Mouse (Mus musculus) hindlimb bud, embryonic 11.5 days (tissue): Measurements from ENCODE around the gene Map2k5.

Experiments
- DNase-seq: peaks from one replicate; pipeline ENCODE4 v3.0.0-alpha.2; 2012; ENCODE audit warnings: low read depth, low spot score; ENCODE audit errors: extremely low spot score

The Map2k5 gene

DNA sequence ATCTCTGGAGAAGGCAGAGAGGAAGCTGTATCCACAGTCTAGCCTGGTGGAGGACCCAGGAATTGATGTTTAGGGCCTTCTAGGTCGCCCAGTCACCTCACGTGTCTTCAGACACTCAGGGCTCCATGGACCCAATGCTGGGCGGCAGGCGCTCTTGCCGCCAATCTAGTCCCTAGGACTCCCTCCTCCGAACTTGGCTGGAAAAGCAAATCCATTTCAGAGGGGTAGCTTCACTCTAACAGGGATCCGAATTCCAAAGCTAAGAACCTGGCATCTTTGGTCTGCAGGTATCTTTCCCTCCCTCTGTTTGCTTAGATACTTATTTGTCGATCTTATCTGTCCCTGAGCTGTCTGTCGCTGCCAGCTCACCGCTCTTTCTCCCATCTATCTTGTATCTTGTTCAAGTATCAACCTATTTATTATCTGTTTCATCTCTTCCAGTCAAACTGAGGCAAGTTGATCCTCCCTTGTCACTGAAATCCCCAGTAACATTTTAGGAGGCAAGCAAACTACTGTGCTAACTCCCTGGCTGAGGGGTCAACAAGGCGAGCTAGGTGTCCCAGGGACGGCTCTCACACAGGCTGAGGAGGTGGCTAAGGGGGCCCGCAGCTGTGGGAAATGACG lies 229.8 kb downstream of the Map2k5 start:
- DNase-seq = no peak

DNA sequence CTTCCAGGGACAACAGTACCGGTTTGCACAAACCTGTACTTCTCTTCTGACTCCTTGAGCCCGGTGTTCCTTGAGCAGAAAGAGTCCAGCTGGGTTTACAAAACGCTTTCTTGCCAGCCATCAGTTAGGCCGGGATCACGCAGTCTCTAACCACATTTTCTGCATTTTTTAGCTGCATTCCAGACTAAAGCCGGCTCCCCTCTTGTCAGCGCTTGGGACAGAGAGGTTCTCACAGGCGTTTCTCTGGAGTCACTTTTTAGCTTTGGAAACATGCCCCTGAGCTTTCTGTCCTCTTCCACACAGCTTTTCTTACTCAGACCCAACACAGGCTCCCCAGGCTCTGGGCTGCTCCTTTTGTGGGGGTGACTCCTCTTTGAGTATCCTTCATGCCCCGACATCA lies 230.4 kb downstream of the Map2k5 start:
- no peak for DNase-seq

DNA sequence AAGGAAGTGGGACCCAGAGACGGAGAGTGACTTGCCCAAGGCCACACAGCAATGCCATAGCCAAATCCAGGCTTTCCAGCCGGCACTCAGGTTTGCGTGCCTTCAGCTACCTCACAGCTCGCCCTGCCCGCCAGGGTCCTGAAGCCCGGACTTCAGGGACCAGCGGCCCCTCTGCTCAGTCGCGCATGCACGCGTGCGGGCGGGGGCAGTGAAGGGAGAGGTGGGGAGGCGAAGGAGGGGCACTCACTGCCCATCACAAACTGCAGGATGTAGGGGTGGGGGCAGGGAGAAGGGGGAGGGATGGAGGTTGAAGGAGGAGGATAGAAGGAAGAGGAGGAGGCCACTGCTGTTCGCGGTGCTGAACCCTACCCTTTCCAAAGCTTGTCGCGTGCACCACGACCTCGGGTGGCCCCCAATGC lies 230.8 kb downstream of the Map2k5 start:
- no peak for DNase-seq

DNA sequence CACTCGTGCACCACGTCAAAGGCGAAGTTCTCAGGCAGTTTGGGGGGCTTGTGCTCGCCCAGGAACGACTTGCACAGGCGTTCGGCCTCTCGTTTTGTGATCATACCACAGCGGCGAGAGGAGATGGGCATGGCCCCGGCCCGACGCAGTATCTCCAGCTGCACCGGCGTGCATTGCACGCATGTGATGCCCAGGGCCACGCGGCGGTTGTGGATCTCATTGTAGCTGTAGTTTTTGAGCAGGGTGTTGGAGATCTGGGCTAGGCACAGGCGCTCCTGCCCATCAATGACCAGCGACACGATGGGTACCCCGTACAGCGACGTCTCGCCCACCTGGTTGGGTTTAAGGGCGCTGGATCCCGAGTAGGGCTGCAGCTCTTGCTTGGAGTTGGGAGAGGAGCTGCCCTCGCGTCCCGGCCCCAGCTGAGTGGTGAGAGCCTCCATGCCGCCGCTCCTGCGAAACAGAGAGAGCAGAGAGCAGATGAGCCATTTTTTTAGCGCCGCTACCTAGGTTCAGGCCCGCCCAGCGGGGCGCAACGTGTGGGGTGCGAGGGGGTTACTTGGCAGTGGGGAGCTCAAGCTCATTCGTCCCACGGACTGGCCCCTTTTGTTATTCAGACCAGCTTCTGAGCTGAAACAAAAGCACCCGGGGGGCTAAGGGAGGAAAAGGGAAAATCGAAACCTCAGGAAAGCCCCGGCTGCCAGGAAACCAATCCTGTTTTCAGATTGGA lies 231.4 kb downstream of the Map2k5 start:
- DNase-seq = no peak

DNA sequence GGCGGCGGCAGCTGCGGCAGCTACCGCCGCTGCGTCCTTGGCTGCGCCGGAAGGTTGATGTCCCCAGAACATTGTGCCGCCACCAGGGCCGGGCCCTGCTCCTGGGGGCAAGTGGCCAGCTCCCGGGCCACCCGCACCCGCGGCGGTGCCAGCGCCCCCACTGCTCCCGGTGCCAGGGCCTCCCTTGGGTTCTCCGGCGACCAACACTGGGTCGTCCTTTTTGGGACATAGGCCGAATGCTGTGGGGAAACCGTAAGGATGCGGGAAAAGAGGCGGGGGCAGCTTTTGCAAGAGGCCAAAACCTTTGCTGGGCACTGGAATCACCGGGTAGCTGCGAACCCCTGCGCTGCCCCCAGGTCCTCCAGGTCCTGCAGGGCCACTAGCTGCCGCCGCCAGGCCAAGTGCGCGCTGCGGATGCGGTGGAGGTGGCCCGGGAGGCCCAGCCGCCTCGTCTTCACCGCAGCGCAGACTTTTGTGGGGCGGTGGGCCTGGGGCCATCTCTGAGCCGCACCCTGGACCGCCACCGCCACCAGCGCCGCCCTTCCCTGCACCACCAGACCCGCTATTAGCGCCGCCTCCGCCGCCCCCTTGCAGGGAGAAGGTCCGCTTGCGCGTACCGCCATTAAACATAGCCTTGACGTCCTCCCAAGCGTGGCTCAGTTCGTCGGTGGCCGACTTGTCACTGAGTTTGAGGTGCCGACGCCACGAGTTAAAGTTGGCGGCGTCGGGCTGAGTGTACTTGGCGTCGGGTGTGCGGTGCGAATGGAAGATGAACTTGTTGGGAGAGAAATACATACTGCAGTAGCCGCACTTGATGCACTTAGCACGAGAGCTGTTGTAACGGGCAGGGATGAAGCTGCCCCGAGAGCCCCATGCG lies 232.2 kb downstream of the Map2k5 start:
- DNase-seq = no peak

DNA sequence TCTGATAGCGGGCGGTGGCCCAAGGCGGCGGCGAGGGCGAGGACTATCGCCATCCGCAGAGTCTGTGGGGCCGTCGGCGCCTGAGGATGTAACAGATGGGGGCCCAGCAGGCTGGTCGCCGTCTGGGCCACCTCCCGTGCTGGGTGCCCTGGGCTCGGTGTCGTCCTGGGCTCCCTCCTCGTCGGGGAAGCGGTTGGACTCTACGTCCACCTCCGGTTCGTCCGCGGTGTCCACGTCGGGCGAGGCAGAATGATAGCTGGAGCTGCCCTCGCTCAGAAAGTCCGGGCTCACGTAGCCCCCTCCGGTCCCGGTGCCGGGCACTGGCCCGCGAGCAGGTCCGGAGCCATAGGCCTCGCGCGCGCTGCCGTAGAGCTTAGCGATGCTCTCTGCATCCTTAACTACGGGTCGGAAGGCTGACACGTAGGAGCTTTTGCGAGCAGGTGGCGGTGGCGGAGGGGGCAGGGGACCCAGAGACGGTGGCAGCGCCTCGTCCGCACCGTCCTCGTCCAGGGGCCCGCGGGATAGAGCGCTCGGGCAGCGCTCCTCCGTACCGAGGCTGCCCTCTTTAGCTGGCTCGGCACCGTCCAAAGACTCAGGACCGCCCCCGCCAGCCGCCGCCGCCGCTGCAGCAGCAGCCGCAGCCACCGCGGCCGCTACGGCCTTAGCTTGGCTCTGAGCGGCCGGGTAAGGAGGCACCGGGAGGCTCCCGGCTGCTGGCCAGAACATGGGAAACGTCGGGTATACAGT lies 233.0 kb downstream of the Map2k5 start:
- no peak for DNase-seq

DNA sequence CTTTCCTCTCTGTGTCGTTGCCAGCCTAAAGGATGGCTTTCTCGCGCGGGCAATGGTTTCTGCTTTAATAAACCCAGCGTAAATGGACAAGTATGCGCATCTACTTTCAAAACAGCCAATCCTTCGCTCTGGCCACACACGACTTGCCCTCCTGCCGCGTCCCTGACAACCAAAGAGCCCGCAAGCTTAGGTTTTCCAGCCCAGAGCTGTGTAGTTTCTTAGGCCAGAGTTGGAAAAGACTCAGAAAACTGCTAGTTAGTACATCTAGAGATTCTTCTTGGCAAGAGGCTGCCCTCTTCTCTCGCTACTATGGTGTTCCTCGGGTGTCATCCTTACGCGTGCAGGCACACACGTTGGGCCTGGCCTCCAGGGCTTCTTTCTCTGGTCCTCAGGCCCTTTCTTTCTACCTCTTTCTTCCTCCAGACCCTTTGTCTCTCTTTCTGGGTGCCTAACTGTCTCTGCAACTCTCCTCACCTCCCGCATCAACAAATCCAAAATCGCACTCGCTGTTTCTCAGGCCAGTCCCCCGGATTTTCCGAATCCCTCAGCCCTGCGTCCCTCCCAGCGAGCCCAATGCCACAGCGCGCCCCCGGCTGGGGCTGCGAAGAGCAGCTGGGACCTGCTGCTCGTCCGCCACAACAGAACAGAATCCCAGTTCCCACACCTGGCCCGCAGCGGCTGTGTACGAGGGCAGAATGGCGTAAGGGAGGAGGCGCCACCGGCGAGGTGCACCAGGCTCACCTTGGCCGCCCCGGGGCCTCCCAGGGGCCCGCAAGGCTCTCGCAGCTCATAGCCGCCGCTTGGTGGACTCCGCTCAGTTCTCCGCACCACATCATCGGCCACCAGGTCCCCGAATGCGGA lies 233.8 kb downstream of the Map2k5 start:
- no peak for DNase-seq

DNA sequence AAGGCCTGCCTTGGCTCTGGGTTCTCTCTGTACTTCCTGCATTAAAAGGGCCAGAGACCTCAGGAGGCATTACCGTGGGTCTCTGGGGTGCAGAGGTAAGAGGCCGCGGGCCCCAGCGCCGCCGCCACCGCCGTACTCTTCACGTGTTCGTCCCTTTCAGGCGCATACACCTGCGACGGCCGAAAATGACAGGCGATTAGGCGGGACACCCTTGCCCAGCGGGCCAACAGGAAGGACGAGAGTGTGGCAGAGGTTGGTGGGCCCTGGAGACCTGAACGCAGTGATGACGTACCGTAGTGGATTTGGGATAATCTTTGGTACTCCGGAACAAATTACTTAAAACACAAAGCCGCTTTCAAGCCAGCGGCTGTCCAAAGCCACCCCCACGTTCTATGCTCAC lies 234.5 kb downstream of the Map2k5 start:
- no peak for DNase-seq

DNA sequence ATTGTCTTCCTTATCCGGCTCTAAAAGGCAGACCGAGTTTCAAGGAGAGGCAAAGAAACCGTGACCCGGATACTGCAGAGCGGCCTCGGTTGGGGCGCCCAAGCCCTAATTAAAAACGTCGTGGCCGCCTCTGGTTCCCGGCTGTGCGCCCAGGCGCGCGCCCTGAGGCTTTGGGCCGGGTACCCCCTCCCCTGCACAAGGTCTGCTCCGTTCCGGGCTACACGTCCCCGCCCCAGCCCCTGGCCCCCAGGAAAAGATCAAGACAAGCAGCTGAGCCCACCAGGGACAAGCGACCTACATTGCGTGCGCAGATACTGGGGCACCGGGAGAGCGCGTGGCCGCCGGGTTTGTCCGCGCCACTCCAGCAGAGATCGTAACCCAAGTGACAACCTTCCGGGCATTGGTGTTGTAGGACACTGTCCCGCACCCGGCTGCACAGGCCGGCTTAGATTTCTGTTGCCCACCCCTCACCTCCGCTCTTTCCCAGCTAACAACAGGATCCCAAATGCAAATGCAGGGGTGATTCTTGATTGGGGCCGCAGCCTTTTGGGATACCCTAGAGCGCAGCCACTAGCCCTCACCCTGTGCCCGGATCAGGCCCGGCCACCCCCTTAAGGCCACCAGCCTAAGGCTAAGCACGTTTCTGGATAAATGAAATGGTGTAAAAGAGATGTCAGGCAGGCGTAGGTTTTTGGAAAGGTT lies 235.2 kb downstream of the Map2k5 start:
- DNase-seq = no peak

DNA sequence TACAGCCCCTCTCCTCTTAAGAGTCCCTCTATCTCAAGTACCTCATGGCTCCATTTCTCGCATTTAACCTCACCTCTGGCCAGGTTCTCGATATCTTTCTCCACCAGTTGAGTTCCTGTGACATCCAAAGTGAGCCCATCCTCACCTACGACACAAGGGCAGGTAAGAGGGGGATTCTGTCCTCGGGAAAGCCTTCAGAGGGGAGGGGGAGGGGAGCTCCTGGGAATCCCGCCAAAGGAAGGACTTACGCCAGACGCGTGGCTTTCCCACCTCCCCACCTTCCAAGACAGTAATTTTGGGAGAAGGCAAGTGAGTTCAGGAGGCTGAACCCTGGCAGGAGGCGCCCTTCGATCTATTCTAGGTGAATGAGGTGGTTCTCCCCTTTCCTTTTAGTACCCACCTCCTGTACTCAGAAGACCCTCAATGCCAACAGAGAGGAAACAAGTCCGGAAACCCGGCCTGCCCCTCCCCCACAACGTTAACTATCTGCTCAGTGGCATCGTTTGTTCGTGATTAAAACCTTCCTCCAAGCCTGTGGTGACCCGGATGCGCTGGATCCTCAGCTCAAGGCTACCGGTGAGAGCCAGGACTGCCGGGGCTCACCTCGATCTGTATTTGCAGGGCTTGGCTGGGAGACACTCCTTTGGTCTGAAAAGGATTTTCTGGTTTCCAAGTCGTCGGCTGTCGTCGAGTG lies 235.9 kb downstream of the Map2k5 start:
- no peak for DNase-seq

DNA sequence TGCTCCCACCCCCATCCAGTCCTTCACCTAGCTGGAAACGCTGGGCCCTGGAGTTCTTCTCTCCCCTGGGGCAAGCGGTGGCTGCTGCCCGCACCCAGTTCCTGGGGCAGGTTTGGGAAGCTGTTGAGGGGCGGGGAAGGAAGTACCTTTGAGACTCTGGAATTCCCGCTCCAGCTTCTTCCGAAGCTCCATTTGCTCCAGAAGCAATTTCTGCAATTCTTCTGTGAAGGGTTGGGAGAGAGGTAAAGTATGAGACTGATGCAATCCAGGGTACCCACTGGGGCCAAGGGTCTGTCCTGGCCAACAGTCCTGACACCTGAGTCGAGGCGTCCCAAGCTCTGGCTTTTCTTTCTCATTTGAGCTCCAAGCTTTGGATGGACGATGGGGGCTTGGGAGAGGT lies 237.5 kb downstream of the Map2k5 start:
- no peak for DNase-seq

DNA sequence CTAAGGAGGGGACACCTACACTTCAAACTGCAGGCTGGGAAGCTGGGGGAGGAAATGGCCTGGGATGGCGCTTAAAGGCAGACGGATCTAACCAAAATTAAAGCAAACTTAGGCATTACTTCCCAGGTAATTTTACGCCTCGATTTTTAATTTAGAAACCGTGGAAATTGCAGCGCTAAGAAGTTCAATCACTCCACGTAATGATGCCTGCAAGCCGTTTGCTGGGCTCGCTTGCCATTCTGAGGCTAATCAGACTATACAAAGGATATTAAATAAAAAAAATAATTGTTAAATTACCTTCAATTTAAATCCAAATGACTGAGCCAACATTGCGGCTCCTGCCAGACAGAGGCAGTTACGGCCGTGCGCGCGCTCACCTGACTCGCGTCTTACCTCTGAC lies 238.0 kb downstream of the Map2k5 start:
- DNase-seq = no peak

DNA sequence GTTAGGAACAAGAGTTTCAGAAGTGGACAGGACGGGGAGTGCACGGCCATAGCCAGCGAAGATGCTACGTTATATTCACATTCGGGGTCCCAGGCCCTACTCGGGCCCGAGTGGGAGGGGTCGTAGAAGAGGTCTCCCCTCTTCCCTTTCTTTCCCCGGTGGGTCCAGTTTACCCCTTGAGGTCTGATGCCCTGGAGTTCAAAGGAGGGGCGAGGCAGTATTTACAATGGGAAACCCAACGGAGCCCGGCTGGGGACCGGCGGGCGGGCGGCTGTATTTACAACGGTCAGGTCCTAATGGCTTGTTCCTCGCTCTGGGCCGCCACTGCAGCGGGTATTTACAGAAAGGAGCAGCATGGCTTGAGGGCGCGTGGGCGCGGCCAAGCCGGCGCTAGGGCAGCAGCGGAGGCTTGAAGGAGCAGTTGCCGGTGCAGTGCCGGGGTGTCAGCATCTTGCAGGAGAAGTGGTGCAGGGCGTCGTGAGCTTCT lies 239.2 kb downstream of the Map2k5 start:
- DNase-seq = no peak

DNA sequence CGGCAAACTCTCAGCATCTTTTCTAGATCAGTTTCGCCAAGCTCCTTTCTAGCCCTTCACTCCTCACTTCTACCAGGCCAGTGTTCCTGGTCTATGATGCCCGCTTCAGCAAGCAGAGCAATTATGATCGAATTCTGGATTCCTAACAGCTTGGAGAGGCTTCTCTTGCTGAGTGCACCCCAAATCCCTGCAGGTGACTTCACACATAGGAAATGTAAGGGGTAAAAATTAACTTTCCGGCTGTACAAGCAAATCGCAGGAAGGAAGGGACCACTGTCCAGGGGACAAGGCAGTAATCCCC lies 240.1 kb downstream of the Map2k5 start:
- no peak for DNase-seq

DNA sequence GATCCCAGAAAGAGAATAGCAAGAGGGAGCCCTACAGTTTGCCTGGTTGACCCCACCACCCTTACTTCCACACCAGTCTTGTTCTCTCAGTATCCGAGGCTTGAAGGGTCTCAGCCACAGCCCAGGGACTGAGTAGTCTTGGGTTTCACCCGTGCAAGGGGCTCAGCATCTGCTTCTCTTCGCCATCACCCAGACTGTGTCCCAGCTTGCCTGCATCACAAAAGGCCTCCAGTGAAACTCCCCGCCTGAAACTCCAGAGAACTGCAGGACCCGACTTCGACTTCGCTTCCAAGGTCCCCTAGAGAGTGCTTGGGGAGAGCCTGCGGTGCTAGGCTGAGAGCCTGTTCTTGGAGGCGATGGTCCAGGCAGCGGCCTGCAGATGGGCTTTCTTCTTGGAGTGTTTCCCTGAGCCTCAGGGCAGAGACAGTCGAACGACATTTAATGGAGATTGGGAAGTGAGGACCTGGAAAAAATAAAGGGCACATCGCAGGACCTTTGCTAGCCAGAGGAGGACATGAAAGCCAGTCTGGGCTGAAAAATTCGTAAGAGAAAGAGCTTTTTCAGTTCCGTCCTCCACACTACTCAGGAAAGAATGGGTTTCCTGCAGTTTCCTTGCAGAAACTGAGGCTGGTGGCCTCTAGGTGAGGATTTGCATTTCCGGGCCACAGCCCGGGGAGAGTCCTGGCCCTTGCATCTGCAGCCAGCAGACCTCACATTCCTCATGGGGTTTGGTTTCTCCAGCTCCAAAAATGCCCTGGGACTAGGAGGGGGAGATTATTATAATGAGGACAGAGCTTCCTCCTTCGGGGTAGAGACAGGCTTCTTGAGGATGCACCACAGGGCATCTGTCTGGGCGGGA lies 240.7 kb downstream of the Map2k5 start:
- no peak for DNase-seq

DNA sequence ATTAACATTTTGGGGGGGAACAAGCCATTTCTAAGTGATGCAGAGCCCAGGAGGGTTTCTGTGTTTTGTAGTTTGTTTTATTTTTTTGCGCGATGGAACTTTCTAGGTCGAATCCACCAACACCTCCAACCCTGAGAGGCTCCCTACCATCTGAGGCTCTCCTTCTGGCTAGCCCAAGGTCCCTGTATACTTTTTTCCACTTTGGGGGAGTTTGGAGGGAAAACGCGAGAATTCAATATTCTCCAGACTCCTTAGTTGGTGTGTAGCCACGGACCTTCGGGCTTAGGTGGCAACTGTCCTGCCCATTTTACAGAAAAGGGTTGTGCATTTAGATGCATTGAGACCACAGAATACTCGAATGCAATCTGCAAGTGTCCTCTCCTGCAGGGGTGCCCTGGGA lies 241.5 kb downstream of the Map2k5 start:
- DNase-seq = no peak

DNA sequence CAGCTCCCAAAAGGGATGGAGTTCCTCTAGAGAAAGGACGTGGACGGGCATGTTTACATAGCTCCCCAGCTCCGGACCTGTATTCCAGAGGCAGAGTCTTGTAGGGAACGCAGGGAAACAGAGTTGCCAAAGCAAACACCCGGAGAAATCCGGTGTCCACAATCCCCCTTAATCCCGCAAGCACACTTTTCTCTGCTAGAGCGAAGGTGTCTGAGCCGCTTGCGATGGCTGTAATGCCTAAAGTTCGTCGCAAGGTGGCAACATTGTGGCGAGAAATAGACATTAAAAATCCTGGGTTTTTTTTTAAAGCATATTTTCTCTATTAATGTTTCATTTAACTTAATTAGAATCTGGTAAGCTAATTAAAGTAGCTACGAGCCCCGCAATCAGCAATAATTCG lies 241.9 kb downstream of the Map2k5 start:
- DNase-seq = no peak

DNA sequence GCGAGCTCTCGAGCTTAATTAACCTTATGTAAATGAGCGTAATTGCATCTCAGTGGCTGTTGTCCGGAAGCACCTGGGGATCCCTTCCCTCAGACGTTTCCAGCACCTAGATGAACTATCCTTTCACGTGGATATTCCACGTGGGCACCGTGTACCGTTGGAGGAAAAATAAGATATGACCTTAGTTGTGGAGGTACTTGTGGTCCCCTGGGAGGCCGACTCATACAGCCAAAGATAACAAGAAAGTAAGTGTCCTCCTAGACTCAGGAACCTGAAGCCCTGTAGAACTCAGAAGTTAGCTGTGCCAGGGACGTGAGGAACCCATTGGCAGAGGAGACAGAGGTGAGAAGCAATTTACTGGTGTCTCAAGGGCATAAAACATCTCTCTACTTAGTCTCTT lies 242.3 kb downstream of the Map2k5 start:
- no peak for DNase-seq
